Mouse (Mus musculus) myocyte (in vitro differentiated cells): ENCODE measurements at regions not wholly inside any gene's neighbourhood (a gene's known extent, or its start where the extent isn't known, plus 50 kb on each side); places are given as distances from the start of the nearest gene placed in this dataset.

Experiments used
- H3K27me3 ChIP-seq: one replicate; pipeline ENCODE4 v1.6.1; 2011; ENCODE audit not compliant: control insufficient read depth, insufficient read depth, insufficient read length
- H3K36me3 ChIP-seq: one replicate; pipeline ENCODE4 v1.6.1; 2011; ENCODE audit not compliant: control insufficient read depth, insufficient read depth
- H3K4me2 ChIP-seq: one replicate; pipeline ENCODE4 v1.6.1; 2011; ENCODE audit warnings: low read depth, control low read depth
- H3K4me3 ChIP-seq: one replicate; pipeline ENCODE4 v1.5.1; 2011; ENCODE audit warnings: mild to moderate bottlenecking, control low read depth, moderate library complexity
- H3K79me2 ChIP-seq: one replicate; pipeline ENCODE4 v1.6.1; 2011; ENCODE audit not compliant: control insufficient read depth, insufficient read depth
- H3ac ChIP-seq: one replicate; pipeline ENCODE4 v1.6.1; 2011; ENCODE audit not compliant: control insufficient read depth, insufficient read length
- CEBPB ChIP-seq: IDR thresholded peaks from 2 replicates; pipeline ENCODE4 v1.6.1; 2011; ENCODE audit warnings: mild to moderate bottlenecking, moderate library complexity; ENCODE audit not compliant: poor library complexity, insufficient read depth, severe bottlenecking
- E2F4 ChIP-seq: IDR thresholded peaks from one replicate; pipeline ENCODE4 v1.6.1; 2011; ENCODE audit warnings: mild to moderate bottlenecking, control low read depth, moderate library complexity; ENCODE audit not compliant: insufficient read depth
- MAX ChIP-seq: IDR thresholded peaks from one replicate; pipeline ENCODE4 v1.6.1; 2011; ENCODE audit warnings: low read depth, mild to moderate bottlenecking, control low read depth
- MYOD1 ChIP-seq, 3 experiments: IDR thresholded peaks; one replicate each; pipeline ENCODE4 v1.6.1; 2011; ENCODE audit warnings: control low read depth in 2 of 3, low read depth in 2 of 3, mild to moderate bottlenecking in 2 of 3, moderate library complexity in 1 of 3; ENCODE audit not compliant: insufficient read length in 2 of 3, control insufficient read depth in 1 of 3
- MYOG ChIP-seq, 3 experiments: IDR thresholded peaks; one replicate each; pipeline ENCODE4 v1.6.1; 2011; ENCODE audit warnings: control low read depth in 2 of 3, low read depth in 2 of 3, mild to moderate bottlenecking in 2 of 3; ENCODE audit not compliant: insufficient read length in 2 of 3, control insufficient read depth in 1 of 3, insufficient read depth in 1 of 3
- POLR2A ChIP-seq: IDR thresholded peaks from one replicate; pipeline ENCODE4 v1.6.1; 2011; ENCODE audit warnings: low read depth, mild to moderate bottlenecking, control low read depth, moderate library complexity; ENCODE audit not compliant: insufficient read length
- POLR2AphosphoS2 ChIP-seq: IDR thresholded peaks from one replicate; pipeline ENCODE4 v1.6.1; 2011; ENCODE audit warnings: low read depth, control low read depth; ENCODE audit not compliant: insufficient read length
- REST ChIP-seq: IDR thresholded peaks from one replicate; pipeline ENCODE4 v1.6.1; 2011; ENCODE audit warnings: mild to moderate bottlenecking, control low read depth, moderate library complexity; ENCODE audit not compliant: insufficient read depth, insufficient read length
- SRF ChIP-seq: IDR thresholded peaks from one replicate; pipeline ENCODE4 v1.6.1; 2011; ENCODE audit warnings: low read depth; ENCODE audit not compliant: control insufficient read depth, insufficient read length
- TCF12 ChIP-seq: IDR thresholded peaks from one replicate; pipeline ENCODE4 v1.6.1; 2011; ENCODE audit warnings: mild to moderate bottlenecking, control low read depth; ENCODE audit not compliant: poor library complexity, insufficient read depth, severe bottlenecking
- TCF3 ChIP-seq: IDR thresholded peaks from one replicate; pipeline ENCODE4 v1.6.1; 2011; ENCODE audit warnings: low read depth, control low read depth; ENCODE audit not compliant: insufficient read length
- USF1 ChIP-seq: IDR thresholded peaks from one replicate; pipeline ENCODE4 v1.6.1; 2011; ENCODE audit warnings: low read depth, mild to moderate bottlenecking, control low read depth, moderate library complexity

GRCm38 (mm10) chr13:107371616-107372582, 350.0 kb upstream of the Kif2a start:
- TF ChIP-seq POLR2A (no peak), REST (no peak), POLR2AphosphoS2 (no peak), MYOD1 (IDR thresholded peaks at IDR 0.05; ENCODE audit: control insufficient read depth in 1 of 3, insufficient read length in 2 of 3, low read depth in 2 of 3) (no peak), SRF (no peak), MAX (no peak), TCF3 (no peak)

DNA sequence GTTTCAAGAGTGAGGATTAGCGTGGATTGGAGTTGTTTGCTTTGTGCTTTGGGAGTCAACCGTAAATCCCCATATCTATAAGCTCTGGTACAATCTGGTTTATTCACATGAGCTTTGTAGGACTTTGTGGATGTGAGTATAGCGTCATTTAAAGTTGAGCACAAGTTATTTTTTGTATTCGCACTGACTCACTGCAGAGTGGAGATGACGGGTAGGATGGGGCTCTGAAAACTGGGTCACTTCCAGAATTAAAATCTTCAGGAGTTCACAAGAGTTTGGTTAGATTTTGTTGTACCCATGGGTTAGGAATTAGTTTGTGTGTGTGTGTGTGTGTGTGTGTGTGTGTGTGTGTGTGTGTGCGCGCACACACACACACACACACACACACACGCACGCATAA, 345.7 kb upstream of the Kif2a start:
- TF ChIP-seq E2F4 = no peak
- TF ChIP-seq MYOG (IDR thresholded peaks at IDR 0.05; ENCODE audit: control insufficient read depth in 1 of 3, insufficient read depth in 1 of 3, insufficient read length in 2 of 3, low read depth in 2 of 3) = no peak
- TF ChIP-seq REST = no peak
- no peak for TF ChIP-seq SRF
- no peak for TF ChIP-seq MAX
- TF ChIP-seq TCF3 = no peak
- TF ChIP-seq USF1 = no peak
- TF ChIP-seq POLR2AphosphoS2 = no peak
- TF ChIP-seq TCF12 = no peak
- no peak for TF ChIP-seq POLR2A
- TF ChIP-seq MYOD1 (IDR thresholded peaks at IDR 0.05; ENCODE audit: control insufficient read depth in 1 of 3, insufficient read length in 2 of 3, low read depth in 2 of 3) = no peak
- TF ChIP-seq CEBPB = no peak
- H3ac ChIP-seq = no peak overlapping the region

More at GRCm38 (mm10) chr13:107371616-107372582, 350.0 kb upstream of the Kif2a start:
- Histone ChIP-seq H3K27me3 (no peaks in the 10 kb centered on the region), H3ac (no peak overlapping the region), H3K36me3 (no peaks in the 10 kb centered on the region), H3K79me2 (no peaks in the 10 kb centered on the region), H3K4me3 (no peak overlapping the region), H3K4me2 (no peak overlapping the region)

DNA sequence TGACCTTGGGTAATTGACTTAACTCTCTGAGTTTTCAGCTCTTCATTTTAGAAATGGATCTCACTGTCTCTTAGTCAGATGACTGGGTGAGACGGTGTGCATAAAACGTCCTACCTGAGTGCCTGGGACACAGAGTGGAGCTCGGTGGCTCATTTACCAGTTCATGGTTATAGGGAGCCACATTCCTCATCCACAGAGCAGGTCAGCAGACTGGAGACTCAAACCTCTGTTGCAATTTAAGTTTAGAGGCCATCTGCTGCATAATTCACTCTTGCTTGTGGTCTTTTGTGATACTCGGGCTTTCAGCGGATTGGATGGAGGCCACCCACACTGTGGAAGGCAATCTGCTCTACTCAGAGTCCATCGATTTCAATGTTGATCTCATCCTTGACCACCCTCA, 343.8 kb upstream of the Kif2a start:
- Histone ChIP-seq H3K36me3 (no peaks in the 10 kb centered on the region), H3K4me2 (no peak overlapping the region), H3K79me2 (no peaks in the 10 kb centered on the region), H3K27me3 (no peaks in the 10 kb centered on the region), H3ac (no peak overlapping the region), H3K4me3 (no peak overlapping the region)
- no peak for TF ChIP-seq E2F4
- TF ChIP-seq TCF12 = no peak
- no peak for TF ChIP-seq SRF
- TF ChIP-seq USF1 = no peak
- TF ChIP-seq TCF3 = no peak
- TF ChIP-seq POLR2A = no peak
- TF ChIP-seq MYOD1 (IDR thresholded peaks at IDR 0.05; ENCODE audit: control insufficient read depth in 1 of 3, insufficient read length in 2 of 3, low read depth in 2 of 3) = no peak
- no peak for TF ChIP-seq POLR2AphosphoS2
- no peak for TF ChIP-seq MYOG (IDR thresholded peaks at IDR 0.05; ENCODE audit: control insufficient read depth in 1 of 3, insufficient read depth in 1 of 3, insufficient read length in 2 of 3, low read depth in 2 of 3)
- no peak for TF ChIP-seq CEBPB
- no peak for TF ChIP-seq MAX
- no peak for TF ChIP-seq REST

More for the DNA sequence above, 345.7 kb upstream of the Kif2a start:
- H3K79me2 ChIP-seq = no peaks in the 10 kb centered on the region
- no peak overlapping the region for H3K4me3 ChIP-seq
- no peaks in the 10 kb centered on the region for H3K27me3 ChIP-seq
- no peaks in the 10 kb centered on the region for H3K36me3 ChIP-seq
- H3K4me2 ChIP-seq = no peak overlapping the region

- no peaks in the 10 kb centered on the region for H3K27me3 ChIP-seq
- no peaks in the 10 kb centered on the region for H3K36me3 ChIP-seq
- H3K4me2 ChIP-seq = no peak overlapping the region
- H3ac ChIP-seq = no peak overlapping the region
- no peak overlapping the region for H3K4me3 ChIP-seq
- no peaks in the 10 kb centered on the region for H3K79me2 ChIP-seq
- TF ChIP-seq CEBPB = no peak
- TF ChIP-seq REST = no peak
- no peak for TF ChIP-seq MYOG (IDR thresholded peaks at IDR 0.05; ENCODE audit: control insufficient read depth in 1 of 3, insufficient read depth in 1 of 3, insufficient read length in 2 of 3, low read depth in 2 of 3)
- TF ChIP-seq SRF = no peak
- TF ChIP-seq USF1 = no peak
- TF ChIP-seq MYOD1 (IDR thresholded peaks at IDR 0.05; ENCODE audit: control insufficient read depth in 1 of 3, insufficient read length in 2 of 3, low read depth in 2 of 3) = no peak
- no peak for TF ChIP-seq TCF12
- no peak for TF ChIP-seq MAX
- no peak for TF ChIP-seq TCF3
- no peak for TF ChIP-seq POLR2AphosphoS2
- TF ChIP-seq POLR2A = no peak
- TF ChIP-seq E2F4 = no peak
Observed at GRCm38 (mm10) chr13:107365241-107365640, 343.3 kb upstream of the Kif2a start.
